Mouse (Mus musculus): ENCODE measurements around the gene Gm6370. TPM values are rescaled to one million over a fixed set of nuclear protein-coding genes. Genes with fewer than 3 reads are reported as not detected.
"Not testable (repeated sequence)": the region's sequence is repeated elsewhere in the genome, so short reads cannot be mapped to it uniquely, and the experiment has no call there.

Gene Gm6370
- polyA plus RNA-seq, 1 experiment from 2014 or later = not detected

- Histone ChIP-seq H3K27me3 (ENCODE audit: control insufficient read depth, insufficient read depth, low read length) (no peaks in the 10 kb centered on the region), H3K4me1 (ENCODE audit: control insufficient read depth, insufficient read depth, low read length) (no peaks in the 10 kb centered on the region), H3K4me2 (no peak overlapping the region), H3K9me3 (replicated peaks; ENCODE audit: control insufficient read depth, low read length) (no peaks in the 10 kb centered on the region), H3K27ac (ENCODE audit: low read depth, low read length) (no peak overlapping the region), H3K36me3 (ENCODE audit: control insufficient read depth, insufficient read depth, low read length) (no peaks in the 10 kb centered on the region), H3K4me3 (ENCODE audit: low read depth, low read length) (no peak overlapping the region), H3K9ac (ENCODE audit: low read depth, low read length) (no peak overlapping the region)
- no peak for ATAC-seq (replicated peaks; ENCODE audit: insufficient number of reproducible peaks, low FRiP score, low TSS enrichment)
- WGBS (ENCODE audit: insufficient replicate concordance) = 77% methylated on average over 5 of the region's 5 CpGs
Observed at GRCm38 (mm10) chr5:146471311-146471710, 19.9 kb upstream of the Gm6370 start.

- Histone ChIP-seq H3K9ac (ENCODE audit: low read depth, low read length) (no peak overlapping the region), H3K27ac (ENCODE audit: low read depth, low read length) (no peak overlapping the region), H3K4me1 (ENCODE audit: control insufficient read depth, insufficient read depth, low read length) (no peaks in the 10 kb centered on the region), H3K27me3 (ENCODE audit: control insufficient read depth, insufficient read depth, low read length) (no peaks in the 10 kb centered on the region), H3K4me2 (no peak overlapping the region), H3K4me3 (ENCODE audit: low read depth, low read length) (no peak overlapping the region), H3K36me3 (ENCODE audit: control insufficient read depth, insufficient read depth, low read length) (no peaks in the 10 kb centered on the region), H3K9me3 (replicated peaks; ENCODE audit: control insufficient read depth, low read length) (no peaks in the 10 kb centered on the region)
- ATAC-seq (replicated peaks; ENCODE audit: insufficient number of reproducible peaks, low FRiP score, low TSS enrichment) = no peak
- WGBS (ENCODE audit: insufficient replicate concordance) = 86% methylated on average over 12 of the region's 12 CpGs
Observed at GRCm38 (mm10) chr5:146471821-146472220, 19.3 kb upstream of the Gm6370 start.

GRCm38 (mm10) chr5:146479564-146479963, 11.6 kb upstream of the Gm6370 start:
- H3K27ac ChIP-seq (ENCODE audit: low read depth, low read length); H3K4me2 ChIP-seq; ATAC-seq (replicated peaks; ENCODE audit: insufficient number of reproducible peaks, low FRiP score, low TSS enrichment); H3K27me3 ChIP-seq (ENCODE audit: control insufficient read depth, insufficient read depth, low read length); H3K9ac ChIP-seq (ENCODE audit: low read depth, low read length); H3K9me3 ChIP-seq (replicated peaks; ENCODE audit: control insufficient read depth, low read length); H3K4me3 ChIP-seq (ENCODE audit: low read depth, low read length); H3K4me1 ChIP-seq (ENCODE audit: control insufficient read depth, insufficient read depth, low read length); H3K36me3 ChIP-seq (ENCODE audit: control insufficient read depth, insufficient read depth, low read length): not testable (repeated sequence)
- WGBS (ENCODE audit: insufficient replicate concordance) = 9% methylated on average over 4 of the region's 4 CpGs

- ATAC-seq (replicated peaks; ENCODE audit: insufficient number of reproducible peaks, low FRiP score, low TSS enrichment); H3K4me1 ChIP-seq (ENCODE audit: control insufficient read depth, insufficient read depth, low read length); H3K9ac ChIP-seq (ENCODE audit: low read depth, low read length); H3K27ac ChIP-seq (ENCODE audit: low read depth, low read length); H3K36me3 ChIP-seq (ENCODE audit: control insufficient read depth, insufficient read depth, low read length); H3K4me3 ChIP-seq (ENCODE audit: low read depth, low read length); H3K4me2 ChIP-seq; H3K9me3 ChIP-seq (replicated peaks; ENCODE audit: control insufficient read depth, low read length); H3K27me3 ChIP-seq (ENCODE audit: control insufficient read depth, insufficient read depth, low read length): not testable (repeated sequence)
- 81% methylated on average over 2 of the region's 3 CpGs for WGBS (ENCODE audit: insufficient replicate concordance)
Observed at GRCm38 (mm10) chr5:146481665-146482064, 9.5 kb upstream of the Gm6370 start, which contains the start of gene Gm6408. Gm6408 (plus strand) TSS chr5:146481965.

- H3K27ac ChIP-seq (ENCODE audit: low read depth, low read length); ATAC-seq (replicated peaks; ENCODE audit: insufficient number of reproducible peaks, low FRiP score, low TSS enrichment); H3K4me2 ChIP-seq; H3K4me1 ChIP-seq (ENCODE audit: control insufficient read depth, insufficient read depth, low read length); H3K9ac ChIP-seq (ENCODE audit: low read depth, low read length); H3K27me3 ChIP-seq (ENCODE audit: control insufficient read depth, insufficient read depth, low read length); H3K9me3 ChIP-seq (replicated peaks; ENCODE audit: control insufficient read depth, low read length); H3K4me3 ChIP-seq (ENCODE audit: low read depth, low read length); H3K36me3 ChIP-seq (ENCODE audit: control insufficient read depth, insufficient read depth, low read length): not testable (repeated sequence)
- 7% methylated on average over 3 of the region's 4 CpGs for WGBS (ENCODE audit: insufficient replicate concordance)
Observed at GRCm38 (mm10) chr5:146488959-146489358, 2.2 kb upstream of the Gm6370 start.

DNA sequence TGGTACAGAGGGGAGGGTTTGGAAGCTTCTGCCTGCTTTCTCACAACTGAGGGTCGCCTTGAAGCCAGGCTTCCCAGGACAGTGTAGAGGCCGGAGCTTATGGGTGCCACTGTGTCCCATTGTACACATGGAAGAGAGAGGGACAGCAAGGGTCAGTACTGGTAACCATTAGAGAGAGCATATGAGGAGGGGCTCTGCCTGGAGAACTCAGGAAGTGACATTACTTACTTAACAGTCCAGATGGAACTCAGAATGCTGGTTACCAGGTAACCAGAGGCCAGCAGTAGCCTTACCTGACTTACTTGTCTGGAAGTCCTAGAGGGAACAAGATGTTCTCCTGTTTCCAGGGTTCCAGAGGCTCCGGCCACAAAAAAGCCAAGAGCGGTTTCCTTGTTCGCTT, 10.9 kb downstream of the Gm6370 start, which contains the start of gene 4930449I24Rik:
TSS of gene 4930449I24Rik (plus strand) at position 301 of the 400 bp plus-strand sequence.
- not testable (repeated sequence) for H3K9ac ChIP-seq (ENCODE audit: low read depth, low read length); H3K27ac ChIP-seq (ENCODE audit: low read depth, low read length); ATAC-seq (replicated peaks; ENCODE audit: insufficient number of reproducible peaks, low FRiP score, low TSS enrichment); H3K4me3 ChIP-seq (ENCODE audit: low read depth, low read length); H3K36me3 ChIP-seq (ENCODE audit: control insufficient read depth, insufficient read depth, low read length); H3K9me3 ChIP-seq (replicated peaks; ENCODE audit: control insufficient read depth, low read length); H3K4me1 ChIP-seq (ENCODE audit: control insufficient read depth, insufficient read depth, low read length); H3K27me3 ChIP-seq (ENCODE audit: control insufficient read depth, insufficient read depth, low read length); H3K4me2 ChIP-seq
- no CpG with 5 or more reads among the region's 5 CpGs for WGBS (ENCODE audit: insufficient replicate concordance)

DNA sequence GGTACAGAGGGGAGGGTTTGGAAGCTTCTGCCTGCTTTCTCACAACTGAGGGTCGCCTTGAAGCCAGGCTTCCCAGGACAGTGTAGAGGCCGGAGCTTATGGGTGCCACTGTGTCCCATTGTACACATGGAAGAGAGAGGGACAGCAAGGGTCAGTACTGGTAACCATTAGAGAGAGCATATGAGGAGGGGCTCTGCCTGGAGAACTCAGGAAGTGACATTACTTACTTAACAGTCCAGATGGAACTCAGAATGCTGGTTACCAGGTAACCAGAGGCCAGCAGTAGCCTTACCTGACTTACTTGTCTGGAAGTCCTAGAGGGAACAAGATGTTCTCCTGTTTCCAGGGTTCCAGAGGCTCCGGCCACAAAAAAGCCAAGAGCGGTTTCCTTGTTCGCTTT, 22.7 kb downstream of the Gm6370 start, which contains the start of gene Gm3402:
TSS of gene Gm3402 (plus strand) at position 301 of the 400 bp plus-strand sequence.
- not testable (repeated sequence) for H3K27ac ChIP-seq (ENCODE audit: low read depth, low read length); H3K4me2 ChIP-seq; H3K4me1 ChIP-seq (ENCODE audit: control insufficient read depth, insufficient read depth, low read length); H3K9ac ChIP-seq (ENCODE audit: low read depth, low read length); ATAC-seq (replicated peaks; ENCODE audit: insufficient number of reproducible peaks, low FRiP score, low TSS enrichment); H3K27me3 ChIP-seq (ENCODE audit: control insufficient read depth, insufficient read depth, low read length); H3K4me3 ChIP-seq (ENCODE audit: low read depth, low read length); H3K9me3 ChIP-seq (replicated peaks; ENCODE audit: control insufficient read depth, low read length); H3K36me3 ChIP-seq (ENCODE audit: control insufficient read depth, insufficient read depth, low read length)
- WGBS (ENCODE audit: insufficient replicate concordance) = no CpG with 5 or more reads among the region's 5 CpGs

GRCm38 (mm10) chr5:146525501-146525900, 34.3 kb downstream of the Gm6370 start, which contains the start of gene Gm3404:
Gm3404 (plus strand) TSS chr5:146525801.
- H3K4me2 ChIP-seq; ATAC-seq (replicated peaks; ENCODE audit: insufficient number of reproducible peaks, low FRiP score, low TSS enrichment); H3K9ac ChIP-seq (ENCODE audit: low read depth, low read length); H3K4me3 ChIP-seq (ENCODE audit: low read depth, low read length); H3K27ac ChIP-seq (ENCODE audit: low read depth, low read length); H3K4me1 ChIP-seq (ENCODE audit: control insufficient read depth, insufficient read depth, low read length); H3K36me3 ChIP-seq (ENCODE audit: control insufficient read depth, insufficient read depth, low read length); H3K9me3 ChIP-seq (replicated peaks; ENCODE audit: control insufficient read depth, low read length); H3K27me3 ChIP-seq (ENCODE audit: control insufficient read depth, insufficient read depth, low read length): not testable (repeated sequence)
- 80% methylated on average over 1 of the region's 3 CpGs for WGBS (ENCODE audit: insufficient replicate concordance)

- not testable (repeated sequence) for H3K4me3 ChIP-seq (ENCODE audit: low read depth, low read length); H3K27me3 ChIP-seq (ENCODE audit: control insufficient read depth, insufficient read depth, low read length); ATAC-seq (replicated peaks; ENCODE audit: insufficient number of reproducible peaks, low FRiP score, low TSS enrichment); H3K9ac ChIP-seq (ENCODE audit: low read depth, low read length); H3K4me1 ChIP-seq (ENCODE audit: control insufficient read depth, insufficient read depth, low read length); H3K36me3 ChIP-seq (ENCODE audit: control insufficient read depth, insufficient read depth, low read length); H3K9me3 ChIP-seq (replicated peaks; ENCODE audit: control insufficient read depth, low read length); H3K4me2 ChIP-seq; H3K27ac ChIP-seq (ENCODE audit: low read depth, low read length)
- 78% methylated on average over 2 of the region's 3 CpGs for WGBS (ENCODE audit: insufficient replicate concordance)
Observed at GRCm38 (mm10) chr5:146537347-146537746, 46.2 kb downstream of the Gm6370 start, which contains the start of gene Gm3409. Gm3409 (plus strand) TSS chr5:146537647.

All from heart, embryonic 11.5 days (tissue).